Mouse (Mus musculus): ENCODE results near the gene Hmgcll1. TPM values are rescaled to one million over a fixed set of nuclear protein-coding genes. Genes with fewer than 3 reads are reported as not detected.
A peak's percentile ranks its signal among the peaks of the same experiment; 100 is the strongest.
"Not testable (repeated sequence)": the region's sequence is repeated elsewhere in the genome, so short reads cannot be mapped to it uniquely, and the experiment has no call there.

Hmgcll1 gene
- total and polyA plus RNA-seq, 3 experiments, result 0.12 to 0.18 TPM; not detected in 1

- intact Hi-C loops (cut with DNase I), result loop anchor here (1.0 to 5.0 kb wide), 3 partner anchors 101 to 406 kb away; no protein-coding TSS in a partner anchor
Measured at GRCm38 (mm10) chr9:76122888-76123287, 108.2 kb downstream of the Hmgcll1 start.

GRCm38 (mm10) chr9:76124249-76124648 lies 109.6 kb downstream of the Hmgcll1 start:
- 57% methylated on average over 4 of the region's 4 CpGs for WGBS
- H3K4me3 ChIP-seq, result no peak overlapping the region
- H3K4me1 ChIP-seq (ENCODE audit: control insufficient read depth, insufficient read depth, low read length), result no peaks in the 10 kb centered on the region
- no peak overlapping the region for H3K9ac ChIP-seq (ENCODE audit: low read depth, low read length)
- no peaks in the 10 kb centered on the region for H3K27me3 ChIP-seq (ENCODE audit: control insufficient read depth, insufficient read depth, low read length)
- DNase-seq, result no peak
- H3K79me2 ChIP-seq (replicated peaks; ENCODE audit: control insufficient read depth, insufficient read depth, low read length), result no peaks in the 10 kb centered on the region
- H3K36me3 ChIP-seq (ENCODE audit: control insufficient read depth, insufficient read depth, low read length), result no peaks in the 10 kb centered on the region
- no peak for TF ChIP-seq CTCF (IDR thresholded peaks at IDR 0.05)
- no peak for TF ChIP-seq EP300 (IDR thresholded peaks at IDR 0.05; ENCODE audit: insufficient read depth, low read depth, low read length)
- no peak for TF ChIP-seq POLR2A (IDR thresholded peaks at IDR 0.05; ENCODE audit: insufficient read depth, low read depth, low read length)
- no peak overlapping the region for H3K27ac ChIP-seq
- intact Hi-C loops (cut with DNase I), result loop anchor here (5.0 kb wide), 2 partner anchors 102 to 407 kb away; no protein-coding TSS in a partner anchor

More at GRCm38 (mm10) chr9:76122888-76123287, 108.2 kb downstream of the Hmgcll1 start:
- not testable (repeated sequence) for H3K79me2 ChIP-seq (replicated peaks; ENCODE audit: control insufficient read depth, insufficient read depth, low read length); H3K27ac ChIP-seq; H3K4me1 ChIP-seq (ENCODE audit: control insufficient read depth, insufficient read depth, low read length); H3K27me3 ChIP-seq (ENCODE audit: control insufficient read depth, insufficient read depth, low read length); H3K4me3 ChIP-seq; H3K9ac ChIP-seq (ENCODE audit: low read depth, low read length); H3K36me3 ChIP-seq (ENCODE audit: control insufficient read depth, insufficient read depth, low read length)
- peak; percentile 35 to 66 for DNase-seq
- peak; percentile 64 for TF ChIP-seq CTCF (IDR thresholded peaks at IDR 0.05)
- 2% methylated on average over 2 of the region's 2 CpGs for WGBS

GRCm38 (mm10) chr9:76129353-76129752 lies 114.7 kb downstream of the Hmgcll1 start:
- DNase-seq, result no peak
- TF ChIP-seq CTCF (IDR thresholded peaks at IDR 0.05), result no peak
- no peak for TF ChIP-seq EP300 (IDR thresholded peaks at IDR 0.05; ENCODE audit: insufficient read depth, low read depth, low read length)
- TF ChIP-seq POLR2A (IDR thresholded peaks at IDR 0.05; ENCODE audit: insufficient read depth, low read depth, low read length), result no peak
- Histone ChIP-seq H3K36me3 (ENCODE audit: control insufficient read depth, insufficient read depth, low read length) (no peaks in the 10 kb centered on the region), H3K9ac (ENCODE audit: low read depth, low read length) (no peak overlapping the region), H3K79me2 (replicated peaks; ENCODE audit: control insufficient read depth, insufficient read depth, low read length) (no peaks in the 10 kb centered on the region), H3K4me3 (no peak overlapping the region), H3K27ac (no peak overlapping the region), H3K27me3 (ENCODE audit: control insufficient read depth, insufficient read depth, low read length) (no peaks in the 10 kb centered on the region), H3K4me1 (ENCODE audit: control insufficient read depth, insufficient read depth, low read length) (no peaks in the 10 kb centered on the region)
- intact Hi-C loops (cut with DNase I), result no loop called here
- 77% methylated on average over 1 of the region's 1 CpGs for WGBS

GRCm38 (mm10) chr9:76134042-76134441 lies 119.4 kb downstream of the Hmgcll1 start:
- 71% methylated on average over 6 of the region's 6 CpGs for WGBS
- H3K27me3 ChIP-seq (ENCODE audit: control insufficient read depth, insufficient read depth, low read length), result no peaks in the 10 kb centered on the region
- H3K4me1 ChIP-seq (ENCODE audit: control insufficient read depth, insufficient read depth, low read length), result no peaks in the 10 kb centered on the region
- H3K9ac ChIP-seq (ENCODE audit: low read depth, low read length), result no peak overlapping the region
- H3K79me2 ChIP-seq (replicated peaks; ENCODE audit: control insufficient read depth, insufficient read depth, low read length), result no peaks in the 10 kb centered on the region
- no peak overlapping the region for H3K4me3 ChIP-seq
- H3K27ac ChIP-seq, result no peak overlapping the region
- no peaks in the 10 kb centered on the region for H3K36me3 ChIP-seq (ENCODE audit: control insufficient read depth, insufficient read depth, low read length)
- no peak for DNase-seq
- intact Hi-C loops (cut with DNase I), result no loop called here
- TF ChIP-seq POLR2A (IDR thresholded peaks at IDR 0.05; ENCODE audit: insufficient read depth, low read depth, low read length) (no peak), EP300 (IDR thresholded peaks at IDR 0.05; ENCODE audit: insufficient read depth, low read depth, low read length) (no peak), CTCF (IDR thresholded peaks at IDR 0.05) (no peak)

- H3K9ac ChIP-seq (ENCODE audit: low read depth, low read length), result no peak overlapping the region
- intact Hi-C loops (cut with DNase I), result no loop called here
- H3K4me1 ChIP-seq (ENCODE audit: control insufficient read depth, insufficient read depth, low read length), result no peaks in the 10 kb centered on the region
- no peak overlapping the region for H3K27ac ChIP-seq
- H3K27me3 ChIP-seq (ENCODE audit: control insufficient read depth, insufficient read depth, low read length), result no peaks in the 10 kb centered on the region
- no peaks in the 10 kb centered on the region for H3K36me3 ChIP-seq (ENCODE audit: control insufficient read depth, insufficient read depth, low read length)
- DNase-seq, result peak in 1 of 2 experiments; percentile 2
- 65% methylated on average over 3 of the region's 3 CpGs for WGBS
- TF ChIP-seq CTCF (IDR thresholded peaks at IDR 0.05), result no peak
- TF ChIP-seq POLR2A (IDR thresholded peaks at IDR 0.05; ENCODE audit: insufficient read depth, low read depth, low read length), result no peak
- TF ChIP-seq EP300 (IDR thresholded peaks at IDR 0.05; ENCODE audit: insufficient read depth, low read depth, low read length), result no peak
- no peaks in the 10 kb centered on the region for H3K79me2 ChIP-seq (replicated peaks; ENCODE audit: control insufficient read depth, insufficient read depth, low read length)
- H3K4me3 ChIP-seq, result no peak overlapping the region
Measured at GRCm38 (mm10) chr9:76138378-76139109, 123.9 kb downstream of the Hmgcll1 start.

- intact Hi-C loops (cut with DNase I), result no loop called here
- H3K4me3 ChIP-seq, result no peak overlapping the region
- TF ChIP-seq POLR2A (IDR thresholded peaks at IDR 0.05; ENCODE audit: insufficient read depth, low read depth, low read length) (no peak), CTCF (IDR thresholded peaks at IDR 0.05) (no peak), EP300 (IDR thresholded peaks at IDR 0.05; ENCODE audit: insufficient read depth, low read depth, low read length) (no peak)
- H3K9ac ChIP-seq (ENCODE audit: low read depth, low read length), result no peak overlapping the region
- 65% methylated on average over 3 of the region's 3 CpGs for WGBS
- H3K27ac ChIP-seq, result no peak overlapping the region
- no peaks in the 10 kb centered on the region for H3K36me3 ChIP-seq (ENCODE audit: control insufficient read depth, insufficient read depth, low read length)
- no peaks in the 10 kb centered on the region for H3K4me1 ChIP-seq (ENCODE audit: control insufficient read depth, insufficient read depth, low read length)
- H3K79me2 ChIP-seq (replicated peaks; ENCODE audit: control insufficient read depth, insufficient read depth, low read length), result no peaks in the 10 kb centered on the region
- DNase-seq, result no peak
- H3K27me3 ChIP-seq (ENCODE audit: control insufficient read depth, insufficient read depth, low read length), result no peaks in the 10 kb centered on the region
Measured at GRCm38 (mm10) chr9:76145593-76145992, 130.9 kb downstream of the Hmgcll1 start.
